Mouse (Mus musculus) spleen, postnatal 14 days (tissue): ENCODE results near the gene Trio.

ENCODE experiments used
- DNase-seq, 2 experiments: peaks; one replicate each; pipeline ENCODE4 v3.0.0; 2021 to 2022; ENCODE audit warnings: low spot score in 2 of 2

The Trio gene

GRCm38 (mm10) chr15:27991892-27992593 is 33.6 kb downstream of the Trio start:
- no peak for DNase-seq

- DNase-seq: no peak
Observed at GRCm38 (mm10) chr15:27991066-27991701, 34.5 kb downstream of the Trio start.

- no peak for DNase-seq
Observed at GRCm38 (mm10) chr15:27987979-27988378, 37.7 kb downstream of the Trio start.

- DNase-seq: no peak
Observed at GRCm38 (mm10) chr15:27984881-27985280, 40.8 kb downstream of the Trio start.

GRCm38 (mm10) chr15:27981764-27982500 is 43.7 kb downstream of the Trio start:
- no peak for DNase-seq

- DNase-seq: no peak
Observed at GRCm38 (mm10) chr15:27981258-27981657, 44.4 kb downstream of the Trio start.

GRCm38 (mm10) chr15:27980436-27980835 is 45.2 kb downstream of the Trio start:
- DNase-seq: no peak

- no peak for DNase-seq
Observed at GRCm38 (mm10) chr15:27976950-27977349, 48.7 kb downstream of the Trio start.

GRCm38 (mm10) chr15:27976366-27976765 is 49.3 kb downstream of the Trio start:
- no peak for DNase-seq

GRCm38 (mm10) chr15:27974637-27975036 is 51.0 kb downstream of the Trio start:
- DNase-seq: no peak

- no peak for DNase-seq
Observed at GRCm38 (mm10) chr15:27968183-27968582, 57.5 kb downstream of the Trio start.

GRCm38 (mm10) chr15:27967128-27967876 is 58.3 kb downstream of the Trio start:
- no peak for DNase-seq

- DNase-seq: no peak
Observed at GRCm38 (mm10) chr15:27964877-27965276, 60.8 kb downstream of the Trio start.

GRCm38 (mm10) chr15:27963506-27963905 is 62.1 kb downstream of the Trio start:
- DNase-seq: no peak

GRCm38 (mm10) chr15:27960642-27961041 is 65.0 kb downstream of the Trio start:
- DNase-seq: no peak

GRCm38 (mm10) chr15:27957867-27958266 is 67.8 kb downstream of the Trio start:
- no peak for DNase-seq

- DNase-seq: no peak
Observed at GRCm38 (mm10) chr15:27955614-27956013, 70.0 kb downstream of the Trio start.

- no peak for DNase-seq
Observed at GRCm38 (mm10) chr15:27954356-27954755, 71.3 kb downstream of the Trio start.

- DNase-seq: no peak
Observed at GRCm38 (mm10) chr15:27953570-27953969, 72.1 kb downstream of the Trio start.

GRCm38 (mm10) chr15:27951195-27951594 is 74.5 kb downstream of the Trio start:
- no peak for DNase-seq

- DNase-seq: no peak
Observed at GRCm38 (mm10) chr15:27949196-27949595, 76.5 kb downstream of the Trio start.

- no peak for DNase-seq
Observed at GRCm38 (mm10) chr15:27947880-27948279, 77.8 kb downstream of the Trio start.
